Mouse (Mus musculus): ENCODE data around the gene Bcl6b. TPM values are rescaled to one million over a fixed set of nuclear protein-coding genes. Genes with fewer than 3 reads are reported as not detected.

The Bcl6b gene
- polyA plus RNA-seq, 1 experiment from 2014 or later, result 6.7 TPM

DNA sequence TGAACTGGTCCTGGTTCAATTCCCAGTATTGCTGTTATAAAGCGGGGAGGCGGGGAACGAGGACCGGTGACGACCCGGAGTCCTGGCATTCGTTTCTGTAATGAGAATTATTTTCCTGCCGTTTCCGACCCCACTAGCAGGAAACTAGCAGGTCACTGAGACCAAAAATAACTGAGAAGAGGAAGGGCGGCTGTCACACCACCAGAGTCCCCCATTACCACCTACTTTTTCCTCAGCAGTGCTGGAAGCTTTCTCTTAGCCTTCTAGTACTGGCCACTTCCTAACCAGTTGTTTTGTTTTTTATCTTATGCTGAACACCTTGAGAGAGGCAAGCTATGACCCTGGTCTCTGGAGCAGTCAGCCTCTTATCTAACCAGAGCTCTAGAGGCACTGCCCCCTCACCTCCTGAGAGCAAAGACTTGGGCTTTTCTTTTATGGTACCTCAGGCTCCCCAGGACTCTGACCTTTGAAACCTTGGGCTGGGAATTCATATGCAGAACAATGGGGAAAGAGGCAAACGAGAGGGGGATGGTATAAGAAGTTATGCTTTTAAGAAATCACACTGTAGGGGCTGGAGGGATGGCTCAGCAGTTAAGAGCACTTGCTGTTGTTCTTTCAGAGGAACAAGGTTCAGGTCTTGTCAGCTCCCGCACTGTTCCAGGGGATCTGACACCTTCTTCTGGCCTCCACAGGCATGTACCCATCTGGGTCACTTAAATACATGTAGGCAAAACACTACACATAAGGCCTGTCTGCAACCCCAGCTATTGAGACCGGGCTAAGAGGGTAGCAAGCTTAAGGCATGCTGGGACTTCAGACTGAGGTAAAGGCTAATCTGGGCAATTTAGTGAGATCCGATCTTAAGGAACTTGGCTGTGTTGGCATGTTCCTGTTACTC, 7.7 kb downstream of the Bcl6b start:
- peak overlapping the region; percentile 56; the same call in 1 of the 2 replicates for H3K27ac ChIP-seq (replicated peaks; ENCODE audit: low read depth, low read length)
- 10% methylated on average over 14 of the region's 14 CpGs for WGBS
- DNase-seq (ENCODE audit: low spot score) (no peak), ATAC-seq (replicated peaks; ENCODE audit: insufficient number of reproducible peaks, low FRiP score, low TSS enrichment, low read depth) (no peak)
- H3K36me3 ChIP-seq (replicated peaks; ENCODE audit: control insufficient read depth, insufficient read depth, low read depth, low read length), result no peaks in the 10 kb centered on the region
- peak overlapping the region; percentile 84 for H3K4me2 ChIP-seq (ENCODE audit: low read depth, low read length)
- peaks cover 22% of the 10 kb centered on the region for H3K27me3 ChIP-seq (ENCODE audit: control insufficient read depth, insufficient read depth, low read length)
- H3K9ac ChIP-seq (replicated peaks; ENCODE audit: low read length), result peak overlapping the region; percentile 75
- H3K9me3 ChIP-seq (replicated peaks; ENCODE audit: control insufficient read depth, low read length), result no peaks in the 10 kb centered on the region
- H3K4me3 ChIP-seq (ENCODE audit: low read depth, low read length), result peak overlapping the region; percentile 54
- H3K4me1 ChIP-seq (ENCODE audit: control insufficient read depth, insufficient read depth, low read length), result no peaks in the 10 kb centered on the region; the same call in 1 of the 2 replicates

- Histone ChIP-seq H3K4me2 (ENCODE audit: low read depth, low read length) (peak within 1 kb of the TSS; percentile 84), H3K27me3 (ENCODE audit: control insufficient read depth, insufficient read depth, low read length) (peaks cover 21% of the 10 kb centered on the region)
- under 1% methylated on average over 28 of the region's 28 CpGs for WGBS
These were observed 8.6 kb downstream of the Bcl6b start, which contains the start of gene Slc16a13 for GRCm38 (mm10) chr11:70220731-70221602. Gene Slc16a13, minus strand, starts transcription at chr11:70221064.

GRCm38 (mm10) chr11:70220323-70220722, 9.3 kb downstream of the Bcl6b start:
- peak; percentile 20 for DNase-seq (ENCODE audit: low spot score)
- Histone ChIP-seq H3K4me1 (ENCODE audit: control insufficient read depth, insufficient read depth, low read length) (no peaks in the 10 kb centered on the region; the same call in 1 of the 2 replicates), H3K9ac (replicated peaks; ENCODE audit: low read length) (peak overlapping the region; percentile 75), H3K36me3 (replicated peaks; ENCODE audit: control insufficient read depth, insufficient read depth, low read depth, low read length) (no peaks in the 10 kb centered on the region), H3K27ac (replicated peaks; ENCODE audit: low read depth, low read length) (peak overlapping the region; percentile 48), H3K9me3 (replicated peaks; ENCODE audit: control insufficient read depth, low read length) (no peaks in the 10 kb centered on the region), H3K4me2 (ENCODE audit: low read depth, low read length) (peak overlapping the region; percentile 84), H3K4me3 (ENCODE audit: low read depth, low read length) (peak overlapping the region; percentile 54), H3K27me3 (ENCODE audit: control insufficient read depth, insufficient read depth, low read length) (peaks cover 21% of the 10 kb centered on the region)
- no peak for ATAC-seq (replicated peaks; ENCODE audit: insufficient number of reproducible peaks, low FRiP score, low TSS enrichment, low read depth)
- WGBS, result 2% methylated on average over 24 of the region's 24 CpGs

More at GRCm38 (mm10) chr11:70220731-70221602, 8.6 kb downstream of the Bcl6b start, which contains the start of gene Slc16a13:
- H3K27ac ChIP-seq (replicated peaks; ENCODE audit: low read depth, low read length), result peak within 1 kb of the TSS; percentile 56
- peak within 1 kb of the TSS; percentile 75 for H3K9ac ChIP-seq (replicated peaks; ENCODE audit: low read length)
- no peaks in the 10 kb centered on the region for H3K9me3 ChIP-seq (replicated peaks; ENCODE audit: control insufficient read depth, low read length)
- H3K4me3 ChIP-seq (ENCODE audit: low read depth, low read length), result peak within 1 kb of the TSS; percentile 54
- H3K36me3 ChIP-seq (replicated peaks; ENCODE audit: control insufficient read depth, insufficient read depth, low read depth, low read length), result no peaks in the 10 kb centered on the region
- peak; percentile 96 for DNase-seq (ENCODE audit: low spot score)
- no peaks in the 10 kb centered on the region; the same call in 1 of the 2 replicates for H3K4me1 ChIP-seq (ENCODE audit: control insufficient read depth, insufficient read depth, low read length)
- ATAC-seq (replicated peaks; ENCODE audit: insufficient number of reproducible peaks, low FRiP score, low TSS enrichment, low read depth), result peak; percentile 88

DNA sequence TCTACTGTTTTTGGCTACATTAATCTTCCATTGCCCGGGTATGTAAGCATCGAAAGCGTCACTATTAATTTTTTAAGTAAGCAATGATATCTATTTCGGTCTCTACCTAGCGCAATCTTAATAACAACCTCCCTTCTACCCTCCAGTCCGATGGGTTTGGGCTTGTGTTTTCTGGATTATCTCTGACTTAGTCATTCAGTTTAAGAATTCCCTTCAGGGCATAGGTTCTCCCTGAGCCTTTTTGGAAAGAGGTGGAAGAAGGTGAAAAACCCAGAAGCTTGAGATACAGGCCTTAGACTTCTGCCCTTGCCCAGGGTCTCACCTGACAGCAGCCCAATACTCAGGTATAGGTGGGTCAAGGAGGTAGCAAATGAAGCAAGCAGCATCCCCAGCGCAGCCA, 9.7 kb downstream of the Bcl6b start:
- no peaks in the 10 kb centered on the region for H3K36me3 ChIP-seq (replicated peaks; ENCODE audit: control insufficient read depth, insufficient read depth, low read depth, low read length)
- DNase-seq (ENCODE audit: low spot score), result no peak
- peak overlapping the region; percentile 75 for H3K9ac ChIP-seq (replicated peaks; ENCODE audit: low read length)
- WGBS, result 56% methylated on average over 7 of the region's 7 CpGs
- H3K4me3 ChIP-seq (ENCODE audit: low read depth, low read length), result peak overlapping the region; percentile 54
- H3K4me1 ChIP-seq (ENCODE audit: control insufficient read depth, insufficient read depth, low read length), result no peaks in the 10 kb centered on the region; the same call in 1 of the 2 replicates
- H3K27me3 ChIP-seq (ENCODE audit: control insufficient read depth, insufficient read depth, low read length), result peaks cover 21% of the 10 kb centered on the region
- no peak for ATAC-seq (replicated peaks; ENCODE audit: insufficient number of reproducible peaks, low FRiP score, low TSS enrichment, low read depth)
- H3K9me3 ChIP-seq (replicated peaks; ENCODE audit: control insufficient read depth, low read length), result no peaks in the 10 kb centered on the region
- no peak overlapping the region for H3K27ac ChIP-seq (replicated peaks; ENCODE audit: low read depth, low read length)
- H3K4me2 ChIP-seq (ENCODE audit: low read depth, low read length), result peak overlapping the region; percentile 84

GRCm38 (mm10) chr11:70218741-70219470, 10.7 kb downstream of the Bcl6b start:
- Histone ChIP-seq H3K9me3 (replicated peaks; ENCODE audit: control insufficient read depth, low read length) (no peaks in the 10 kb centered on the region), H3K4me1 (ENCODE audit: control insufficient read depth, insufficient read depth, low read length) (peaks cover 7% of the 10 kb centered on the region), H3K9ac (replicated peaks; ENCODE audit: low read length) (no peak overlapping the region; the same call in 1 of the 2 replicates), H3K4me2 (ENCODE audit: low read depth, low read length) (no peak overlapping the region), H3K4me3 (ENCODE audit: low read depth, low read length) (no peak overlapping the region), H3K27me3 (ENCODE audit: control insufficient read depth, insufficient read depth, low read length) (peaks cover 30% of the 10 kb centered on the region), H3K36me3 (replicated peaks; ENCODE audit: control insufficient read depth, insufficient read depth, low read depth, low read length) (no peaks in the 10 kb centered on the region), H3K27ac (replicated peaks; ENCODE audit: low read depth, low read length) (no peak overlapping the region)
- ATAC-seq (replicated peaks; ENCODE audit: insufficient number of reproducible peaks, low FRiP score, low TSS enrichment, low read depth) (no peak), DNase-seq (ENCODE audit: low spot score) (no peak)
- WGBS, result 93% methylated on average over 15 of the region's 15 CpGs

- H3K27me3 ChIP-seq (ENCODE audit: control insufficient read depth, insufficient read depth, low read length), result peaks cover 35% of the 10 kb centered on the region
- WGBS, result 90% methylated on average over 4 of the region's 4 CpGs
- no peaks in the 10 kb centered on the region for H3K9me3 ChIP-seq (replicated peaks; ENCODE audit: control insufficient read depth, low read length)
- H3K4me3 ChIP-seq (ENCODE audit: low read depth, low read length), result no peak overlapping the region
- H3K4me1 ChIP-seq (ENCODE audit: control insufficient read depth, insufficient read depth, low read length), result peaks cover 10% of the 10 kb centered on the region
- DNase-seq (ENCODE audit: low spot score) (no peak), ATAC-seq (replicated peaks; ENCODE audit: insufficient number of reproducible peaks, low FRiP score, low TSS enrichment, low read depth) (no peak)
- H3K36me3 ChIP-seq (replicated peaks; ENCODE audit: control insufficient read depth, insufficient read depth, low read depth, low read length), result no peaks in the 10 kb centered on the region
- H3K4me2 ChIP-seq (ENCODE audit: low read depth, low read length), result no peak overlapping the region
- H3K9ac ChIP-seq (replicated peaks; ENCODE audit: low read length), result no peak overlapping the region
- no peak overlapping the region for H3K27ac ChIP-seq (replicated peaks; ENCODE audit: low read depth, low read length)
These were observed 11.6 kb downstream of the Bcl6b start for GRCm38 (mm10) chr11:70218039-70218438.

DNA sequence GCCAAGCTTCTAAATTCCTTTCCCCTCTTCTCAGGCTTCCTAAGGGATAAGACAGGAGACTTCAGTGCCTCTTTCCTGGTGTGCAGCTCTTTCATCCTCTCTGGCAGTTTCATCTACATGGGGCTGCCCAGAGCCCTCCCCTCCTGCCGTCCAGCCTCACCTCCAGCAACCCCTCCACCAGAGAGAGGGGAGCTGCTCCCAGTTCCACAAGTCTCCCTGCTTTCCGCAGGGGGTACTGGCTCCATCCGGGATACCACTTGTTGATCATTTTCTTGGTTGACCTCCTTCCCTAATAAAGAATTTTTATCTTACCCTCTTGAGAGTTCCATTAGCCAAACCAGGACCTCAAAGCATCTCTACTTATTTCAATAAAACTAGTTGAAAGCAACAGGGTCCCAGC, 13.5 kb downstream of the Bcl6b start:
- ATAC-seq (replicated peaks; ENCODE audit: insufficient number of reproducible peaks, low FRiP score, low TSS enrichment, low read depth) (no peak), DNase-seq (ENCODE audit: low spot score) (no peak)
- WGBS, result 52% methylated on average over 3 of the region's 3 CpGs
- no peaks in the 10 kb centered on the region for H3K9me3 ChIP-seq (replicated peaks; ENCODE audit: control insufficient read depth, low read length)
- H3K4me1 ChIP-seq (ENCODE audit: control insufficient read depth, insufficient read depth, low read length), result peaks cover 10% of the 10 kb centered on the region
- H3K9ac ChIP-seq (replicated peaks; ENCODE audit: low read length), result no peak overlapping the region
- no peak overlapping the region for H3K4me3 ChIP-seq (ENCODE audit: low read depth, low read length)
- H3K4me2 ChIP-seq (ENCODE audit: low read depth, low read length), result no peak overlapping the region
- H3K27me3 ChIP-seq (ENCODE audit: control insufficient read depth, insufficient read depth, low read length), result peaks cover 37% of the 10 kb centered on the region
- no peak overlapping the region for H3K27ac ChIP-seq (replicated peaks; ENCODE audit: low read depth, low read length)
- H3K36me3 ChIP-seq (replicated peaks; ENCODE audit: control insufficient read depth, insufficient read depth, low read depth, low read length), result no peaks in the 10 kb centered on the region
